Mouse (Mus musculus) gastrocnemius, postnatal 4 days (tissue): Measurements from ENCODE around the gene Ppp4r3a. TPM values are rescaled to one million over a fixed set of nuclear protein-coding genes. Genes with fewer than 3 reads are reported as not detected.
"Not testable (repeated sequence)": the region's sequence is repeated elsewhere in the genome, so short reads cannot be mapped to it uniquely, and the experiment has no call there.

Source experiments
- DNase-seq, 2 experiments: peaks; one replicate each; pipeline ENCODE4 v3.0.0; 2021 to 2022; ENCODE audit warnings: low spot score in 2 of 2, mixed read lengths in 2 of 2
- total RNA-seq, 2 experiments: library from RNA; stranded (reverse); gene quantifications; 2 replicates each; pipeline ENCODE4 v1.2.3; 2021

Ppp4r3a gene
- total RNA-seq, 2 experiments from 2014 or later = 41.5 to 45.7 TPM

- DNase-seq = not testable (repeated sequence)
These were observed 69.8 kb downstream of the Ppp4r3a start for GRCm38 (mm10) chr12:101013668-101014067.

- no peak for DNase-seq
These were observed 70.3 kb downstream of the Ppp4r3a start for GRCm38 (mm10) chr12:101013078-101013665.

GRCm38 (mm10) chr12:101012197-101013077, 71.1 kb downstream of the Ppp4r3a start:
- DNase-seq = no peak

- no peak for DNase-seq
These were observed 72.5 kb downstream of the Ppp4r3a start for GRCm38 (mm10) chr12:101011017-101011416.

- no peak for DNase-seq
These were observed 73.2 kb downstream of the Ppp4r3a start for GRCm38 (mm10) chr12:101010148-101010920.

- DNase-seq = no peak
These were observed 74.3 kb downstream of the Ppp4r3a start for GRCm38 (mm10) chr12:101009225-101009624.

GRCm38 (mm10) chr12:101008648-101009047, 74.9 kb downstream of the Ppp4r3a start:
- DNase-seq = no peak

GRCm38 (mm10) chr12:101007968-101008481, 75.5 kb downstream of the Ppp4r3a start:
- no peak for DNase-seq

GRCm38 (mm10) chr12:101007427-101007826, 76.1 kb downstream of the Ppp4r3a start:
- DNase-seq = no peak

GRCm38 (mm10) chr12:101005665-101006420, 77.7 kb downstream of the Ppp4r3a start:
- DNase-seq = no peak

GRCm38 (mm10) chr12:101004982-101005381, 78.5 kb downstream of the Ppp4r3a start:
- DNase-seq = no peak

GRCm38 (mm10) chr12:101002801-101003513, 80.5 kb downstream of the Ppp4r3a start:
- no peak for DNase-seq

- DNase-seq = no peak
These were observed 84.2 kb downstream of the Ppp4r3a start for GRCm38 (mm10) chr12:100999061-100999954.

- no peak for DNase-seq
These were observed 84.9 kb downstream of the Ppp4r3a start for GRCm38 (mm10) chr12:100998564-100998962.

GRCm38 (mm10) chr12:100997830-100998563, 85.5 kb downstream of the Ppp4r3a start:
- DNase-seq = no peak

GRCm38 (mm10) chr12:100996378-100996898, 87.1 kb downstream of the Ppp4r3a start:
- no peak for DNase-seq

GRCm38 (mm10) chr12:100995607-100996377, 87.7 kb downstream of the Ppp4r3a start:
- DNase-seq = no peak
